Mouse (Mus musculus) liver, postnatal 0 days (tissue): ENCODE results near the gene Tbx2. TPM values are rescaled to one million over a fixed set of nuclear protein-coding genes. Genes with fewer than 3 reads are reported as not detected.

Source experiments
- ATAC-seq: fragments of 200-750 bp; cut with Nextera tagmentation; 2 replicates; pipeline ENCODE4 v1.8.0; 2017; ENCODE audit warnings: mild to moderate bottlenecking, moderate library complexity
- DNase-seq: peaks from one replicate; pipeline ENCODE4 v3.0.0-alpha.2; 2016
- H3K27ac ChIP-seq: fragments of 300-500 bp; sonication (generic); 2 replicates; pipeline ENCODE4 v1.5.1; 2014; ENCODE audit warnings: antibody characterized with exemption, moderate library complexity, mild to moderate bottlenecking, low read depth
- H3K27me3 ChIP-seq: fragments of 300-500 bp; sonication (generic); 2 replicates; pipeline ENCODE4 v1.6.1; 2014; ENCODE audit warnings: low read length, control low read depth, mixed read lengths; ENCODE audit not compliant: insufficient read depth
- H3K36me3 ChIP-seq: fragments of 300-500 bp; sonication (generic); replicated peaks from 2 replicates; pipeline ENCODE4 v1.6.1; 2014; ENCODE audit warnings: mild to moderate bottlenecking, control low read depth, low read length, moderate library complexity, mixed read lengths; ENCODE audit not compliant: insufficient read depth
- H3K4me1 ChIP-seq: fragments of 300-500 bp; sonication (generic); 2 replicates; pipeline ENCODE4 v1.6.1; 2014; ENCODE audit warnings: antibody characterized with exemption, mild to moderate bottlenecking, control low read depth; ENCODE audit not compliant: insufficient read depth
- H3K4me2 ChIP-seq: fragments of 300-500 bp; sonication (generic); 2 replicates; pipeline ENCODE4 v1.6.1; 2014; ENCODE audit warnings: low read depth, mild to moderate bottlenecking, low read length, moderate library complexity, mixed read lengths
- H3K4me3 ChIP-seq: fragments of 300-500 bp; sonication (generic); 2 replicates; pipeline ENCODE4 v1.5.1; 2014; ENCODE audit warnings: low read depth, low read length
- H3K9ac ChIP-seq: fragments of 300-500 bp; sonication (generic); replicated peaks from 2 replicates; pipeline ENCODE4 v1.6.1; 2014; ENCODE audit warnings: mild to moderate bottlenecking, moderate library complexity
- H3K9me3 ChIP-seq: fragments of 300-500 bp; sonication (generic); 2 replicates; pipeline ENCODE4 v1.6.1; 2016; ENCODE audit warnings: mild to moderate bottlenecking, control low read depth, low read length, mixed read lengths
- CTCF ChIP-seq: sonication (generic); IDR thresholded peaks from 2 replicates; pipeline ENCODE4 v1.5.1; 2016; ENCODE audit warnings: antibody characterized with exemption, low read depth
- EP300 ChIP-seq: IDR thresholded peaks from 2 replicates; pipeline ENCODE4 v1.6.1; 2016; ENCODE audit warnings: antibody characterized with exemption, low read depth, mild to moderate bottlenecking
- WGBS: fragments of 180-500 bp; shearing (Covaris S2); extraction: QIAGEN DNeasy Blood & Tissue Kit; methylation state at CpG from one replicate; pipeline ENCODE4 v1.1.7; 2014; ENCODE audit not compliant: insufficient replicate concordance; 5-methylcytosine and 5-hydroxymethylcytosine counted together
- polyA plus RNA-seq: library from polyadenylated mRNA; unstranded; fragments of >200 nt; fragmentation: Nextera tagmentation; extraction: Ambion mirVana; gene quantifications from 2 replicates; pipeline ENCODE4 v1.2.1, GENCODE M21; 2015

Gene Tbx2
- polyA plus RNA-seq, 1 experiment from 2014 or later: 0.66 TPM

GRCm38 (mm10) chr11:85811676-85812075 lies 20.7 kb upstream of the Tbx2 start:
- Histone ChIP-seq H3K4me1 (peaks cover 19% of the 10 kb centered on the region), H3K9ac (no peak overlapping the region), H3K36me3 (no peaks in the 10 kb centered on the region), H3K4me3 (no peak overlapping the region), H3K9me3 (no peaks in the 10 kb centered on the region), H3K27ac (no peak overlapping the region), H3K4me2 (no peak overlapping the region), H3K27me3 (peaks cover 21% of the 10 kb centered on the region)
- no peak for TF ChIP-seq EP300
- no peak for ATAC-seq
- DNase-seq: no peak
- 66% methylated on average over 5 of the region's 5 CpGs for whole genome bisulfite sequencing

- ATAC-seq: peak; percentile 43; the same call in 1 of the 2 replicates
Measured at GRCm38 (mm10) chr11:85812201-85812966, 20.0 kb upstream of the Tbx2 start.

GRCm38 (mm10) chr11:85814678-85815077 lies 17.7 kb upstream of the Tbx2 start:
- H3K27ac ChIP-seq: no peak overlapping the region
- no peak overlapping the region for H3K4me3 ChIP-seq
- H3K36me3 ChIP-seq: no peaks in the 10 kb centered on the region
- H3K4me2 ChIP-seq: no peak overlapping the region
- peaks cover 21% of the 10 kb centered on the region for H3K27me3 ChIP-seq
- no peak for TF ChIP-seq CTCF
- no peak for TF ChIP-seq EP300
- 64% methylated on average over 4 of the region's 4 CpGs for WGBS
- no peak overlapping the region for H3K9ac ChIP-seq
- ATAC-seq (no peak), DNase-seq (no peak)
- peaks cover 19% of the 10 kb centered on the region for H3K4me1 ChIP-seq
- no peaks in the 10 kb centered on the region for H3K9me3 ChIP-seq

More at GRCm38 (mm10) chr11:85812201-85812966, 20.0 kb upstream of the Tbx2 start:
- H3K9ac ChIP-seq: no peak overlapping the region
- 64% methylated on average over 12 of the region's 12 CpGs for WGBS
- no peak for TF ChIP-seq CTCF
- TF ChIP-seq EP300: no peak
- H3K36me3 ChIP-seq: no peaks in the 10 kb centered on the region
- H3K27me3 ChIP-seq: peaks cover 21% of the 10 kb centered on the region
- H3K4me2 ChIP-seq: no peak overlapping the region
- DNase-seq: no peak
- H3K4me3 ChIP-seq: no peak overlapping the region
- H3K9me3 ChIP-seq: no peaks in the 10 kb centered on the region
- no peak overlapping the region; the same call in 1 of the 2 replicates for H3K27ac ChIP-seq
- peaks cover 19% of the 10 kb centered on the region for H3K4me1 ChIP-seq

GRCm38 (mm10) chr11:85816471-85816870 lies 15.9 kb upstream of the Tbx2 start:
- Histone ChIP-seq H3K36me3 (no peaks in the 10 kb centered on the region), H3K9me3 (no peaks in the 10 kb centered on the region), H3K4me2 (no peak overlapping the region), H3K27me3 (peaks cover 22% of the 10 kb centered on the region), H3K4me1 (peaks cover 15% of the 10 kb centered on the region), H3K9ac (no peak overlapping the region), H3K27ac (no peak overlapping the region), H3K4me3 (no peak overlapping the region)
- ATAC-seq: no peak
- WGBS: 81% methylated on average over 5 of the region's 5 CpGs
- no peak for TF ChIP-seq CTCF
- TF ChIP-seq EP300: no peak
- DNase-seq: no peak

- DNase-seq (no peak), ATAC-seq (no peak)
- no peaks in the 10 kb centered on the region for H3K36me3 ChIP-seq
- no peaks in the 10 kb centered on the region for H3K4me1 ChIP-seq
- 68% methylated on average over 3 of the region's 3 CpGs for WGBS
- no peak overlapping the region for H3K9ac ChIP-seq
- H3K9me3 ChIP-seq: no peaks in the 10 kb centered on the region
- H3K4me3 ChIP-seq: no peak overlapping the region
- H3K27me3 ChIP-seq: peaks cover 20% of the 10 kb centered on the region; the same call in 1 of the 2 replicates
- no peak for TF ChIP-seq CTCF
- TF ChIP-seq EP300: no peak
- H3K27ac ChIP-seq: no peak overlapping the region
- H3K4me2 ChIP-seq: no peak overlapping the region
Measured at GRCm38 (mm10) chr11:85818401-85818800, 13.9 kb upstream of the Tbx2 start.

- H3K9me3 ChIP-seq: no peaks in the 10 kb centered on the region
- no peaks in the 10 kb centered on the region for H3K4me1 ChIP-seq
- H3K4me2 ChIP-seq: no peak overlapping the region
- H3K4me3 ChIP-seq: no peak overlapping the region
- no peak overlapping the region for H3K9ac ChIP-seq
- H3K27ac ChIP-seq: no peak overlapping the region
- ATAC-seq: no peak
- no peak for TF ChIP-seq CTCF
- TF ChIP-seq EP300: no peak
- no peak for DNase-seq
- H3K36me3 ChIP-seq: no peaks in the 10 kb centered on the region
- H3K27me3 ChIP-seq: peaks cover 17% of the 10 kb centered on the region
- 82% methylated on average over 3 of the region's 3 CpGs for WGBS
Measured at GRCm38 (mm10) chr11:85820959-85821358, 11.4 kb upstream of the Tbx2 start.
